Mouse (Mus musculus): ENCODE measurements around the gene Csnk1e.
A peak's percentile ranks its signal among the peaks of the same experiment; 100 is the strongest.

The Csnk1e gene

GRCm38 (mm10) chr15:79443856-79444410, 11.4 kb downstream of the Csnk1e start:
- DNase-seq (ENCODE audit: low read depth, low spot score): no peak

DNA sequence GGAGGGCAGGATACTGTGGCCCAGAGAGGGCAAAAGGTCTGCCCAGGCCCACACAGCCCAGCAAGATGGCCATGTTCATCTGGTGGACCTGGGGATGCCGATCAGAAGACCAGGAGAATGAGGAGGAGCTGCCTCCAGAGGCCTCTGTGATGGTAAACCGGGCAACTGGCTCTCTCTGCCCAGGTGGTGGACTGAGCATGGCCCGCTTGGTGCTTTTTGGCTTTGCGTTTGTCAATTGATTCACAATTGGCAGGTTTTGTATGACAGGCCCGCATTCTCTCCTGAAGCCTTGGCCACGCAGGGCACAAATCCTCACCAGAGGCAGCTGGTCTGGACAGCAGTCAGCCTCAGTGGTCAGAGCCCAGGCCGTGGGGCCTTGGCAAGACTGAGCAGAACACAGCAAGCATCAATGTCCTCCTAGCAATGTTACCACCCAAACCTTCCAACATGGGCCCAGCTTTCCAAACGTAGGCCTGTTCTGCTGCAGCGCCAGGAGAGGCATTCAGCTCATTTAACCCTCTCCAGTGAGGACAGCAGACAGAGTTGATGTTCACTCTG, 12.3 kb downstream of the Csnk1e start:
- no peak for DNase-seq (ENCODE audit: low read depth, low spot score)

- DNase-seq (ENCODE audit: low read depth, low spot score): no peak
Observed at GRCm38 (mm10) chr15:79442257-79442611, 13.1 kb downstream of the Csnk1e start.

DNA sequence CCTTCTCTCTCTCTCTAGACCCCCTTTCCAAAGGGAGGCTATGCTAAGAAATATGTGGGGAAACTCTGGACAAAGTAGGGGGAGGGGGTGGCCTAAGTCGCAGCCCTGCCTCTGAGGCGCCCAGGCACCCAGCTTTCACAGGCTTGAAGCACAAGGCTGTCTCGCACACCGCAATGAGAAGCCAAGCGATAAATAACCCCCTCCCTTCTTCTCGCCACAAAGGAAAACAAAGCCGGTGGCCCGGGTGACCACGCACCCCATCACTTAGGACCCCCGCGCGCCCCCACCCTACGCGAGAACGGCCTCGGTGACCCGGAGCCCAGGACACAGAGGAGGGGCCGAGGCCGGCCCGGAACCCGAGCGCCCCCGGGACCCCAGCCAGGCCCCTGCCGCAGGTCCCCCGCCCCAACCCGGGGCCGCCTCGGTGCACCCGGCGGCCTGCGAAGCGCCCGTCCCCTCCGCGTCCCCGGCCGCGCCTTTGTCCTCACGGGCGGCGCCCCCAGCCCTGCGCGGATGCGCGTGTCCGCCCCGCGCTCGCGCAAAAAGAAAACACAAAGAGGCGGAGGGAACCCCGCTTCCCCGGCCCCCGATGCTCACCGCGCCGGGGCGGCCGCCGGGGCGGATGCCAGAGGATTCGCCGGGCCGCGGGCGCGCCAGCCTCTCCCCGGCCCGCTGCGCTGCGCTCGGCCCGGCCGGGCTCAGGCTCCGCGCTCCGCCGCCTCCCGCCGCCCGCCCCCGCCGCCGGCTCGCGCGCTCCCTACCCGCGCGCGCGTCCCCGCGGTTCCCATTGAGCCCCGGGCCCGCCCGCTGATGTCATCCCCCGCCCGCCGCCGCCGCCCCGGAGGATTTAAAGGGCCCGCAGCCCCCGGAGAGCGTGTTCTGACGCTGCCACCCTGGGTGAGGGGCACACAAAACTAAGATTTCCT, 13.8 kb downstream of the Csnk1e start:
- DNase-seq (ENCODE audit: low read depth, low spot score): peak; percentile 79

DNA sequence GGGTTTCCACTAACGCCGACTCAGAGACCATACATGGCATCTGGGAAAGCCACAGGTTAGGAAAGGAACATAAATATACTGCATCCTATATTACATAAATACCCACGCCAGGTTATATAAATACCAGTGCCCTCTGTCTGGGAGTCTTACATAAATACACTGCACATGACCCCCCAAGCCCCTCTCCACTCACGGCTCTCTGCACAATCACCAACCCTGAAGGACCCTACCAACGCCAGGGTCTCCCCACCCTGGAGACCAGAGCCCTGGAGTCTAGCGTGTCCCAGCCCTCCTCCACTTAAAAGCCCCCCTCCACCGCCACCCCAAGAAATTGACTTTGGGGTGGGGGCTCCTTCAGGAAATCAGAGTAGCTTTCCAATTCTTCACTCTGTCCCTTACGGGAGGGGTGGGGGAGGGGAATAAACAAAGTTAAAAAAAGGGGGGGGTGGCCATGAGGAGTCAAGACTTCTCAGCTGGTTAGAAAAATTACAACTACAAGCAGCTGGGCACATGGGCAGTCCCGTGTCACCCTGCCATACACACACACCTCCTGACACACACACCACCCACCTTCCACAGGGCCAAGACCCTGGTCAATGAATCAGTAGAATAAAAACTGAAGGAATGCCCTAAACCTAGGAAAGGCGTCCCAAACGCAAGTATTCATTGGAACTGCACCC, 14.6 kb downstream of the Csnk1e start:
- peak; percentile 30 for DNase-seq (ENCODE audit: low read depth, low spot score)

DNA sequence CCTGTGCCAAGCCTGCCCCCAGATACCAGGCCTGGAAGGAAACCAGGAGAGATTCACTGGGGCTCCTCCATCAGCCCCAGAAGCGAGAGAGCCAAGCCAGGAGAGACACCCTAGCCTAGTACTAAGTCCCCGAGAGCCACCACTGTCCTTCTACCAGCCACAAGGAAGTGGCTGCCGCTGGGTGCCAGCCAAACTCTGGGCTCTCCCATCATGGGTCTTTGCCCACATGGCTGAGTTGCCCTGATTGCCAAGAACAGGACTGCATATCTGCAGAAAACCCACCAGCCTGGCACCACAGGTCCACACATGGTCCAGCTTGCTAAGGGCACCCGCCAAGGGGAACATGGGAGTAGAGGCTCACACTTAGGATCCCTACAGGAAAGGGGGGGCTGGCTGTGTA, 15.1 kb downstream of the Csnk1e start:
- no peak for DNase-seq (ENCODE audit: low read depth, low spot score)

GRCm38 (mm10) chr15:79439386-79439785, 16.0 kb downstream of the Csnk1e start:
- DNase-seq (ENCODE audit: low read depth, low spot score): no peak

GRCm38 (mm10) chr15:79438816-79439215, 16.6 kb downstream of the Csnk1e start:
- DNase-seq (ENCODE audit: low read depth, low spot score): no peak

- no peak for DNase-seq (ENCODE audit: low read depth, low spot score)
Observed at GRCm38 (mm10) chr15:79438209-79438810, 17.1 kb downstream of the Csnk1e start.

- DNase-seq (ENCODE audit: low read depth, low spot score): no peak
Observed at GRCm38 (mm10) chr15:79437541-79438208, 17.7 kb downstream of the Csnk1e start.

DNA sequence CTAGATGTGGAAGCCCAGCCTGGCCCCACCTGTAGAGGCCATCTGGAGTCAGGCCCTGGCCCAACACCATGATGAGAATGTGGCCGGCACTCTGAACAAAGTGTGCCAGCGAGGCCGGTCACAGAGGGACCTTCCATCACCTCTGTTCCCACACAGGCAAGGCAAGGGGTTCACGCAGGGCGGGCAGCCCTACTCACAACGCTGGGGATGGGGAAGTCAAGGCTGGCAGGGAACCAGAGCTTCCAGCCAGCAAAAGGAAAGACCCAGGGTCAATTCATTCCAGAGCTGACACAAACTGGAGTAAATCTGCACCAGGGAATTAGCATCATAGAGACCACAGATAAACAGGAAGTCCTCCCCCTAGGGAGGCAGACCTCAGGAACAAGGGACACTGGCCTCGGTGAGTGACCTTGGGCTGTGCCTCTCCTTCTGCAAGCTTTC, 18.9 kb downstream of the Csnk1e start:
- no peak for DNase-seq (ENCODE audit: low read depth, low spot score)

- no peak for DNase-seq (ENCODE audit: low read depth, low spot score)
Observed at GRCm38 (mm10) chr15:79435191-79435671, 20.1 kb downstream of the Csnk1e start.

DNA sequence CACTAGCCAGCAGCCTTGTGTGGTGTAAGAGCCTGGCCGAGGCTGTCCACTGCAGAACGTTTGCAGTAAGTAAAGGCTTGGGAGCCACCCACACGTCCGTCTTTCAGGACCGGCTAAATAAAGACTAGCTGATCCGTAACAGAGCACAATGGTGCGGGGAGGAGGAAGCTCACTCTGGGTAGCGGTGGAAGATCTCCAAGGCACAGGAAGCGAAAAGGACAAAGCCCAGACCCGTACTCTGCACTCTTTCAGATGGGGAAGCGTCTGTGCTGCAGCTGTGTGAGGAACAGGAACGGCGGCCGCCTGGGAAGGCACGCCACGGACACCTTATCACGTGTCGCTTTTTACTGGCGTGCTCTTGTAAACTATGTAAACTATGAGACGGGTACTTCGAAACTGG, 22.5 kb downstream of the Csnk1e start:
- no peak for DNase-seq (ENCODE audit: low read depth, low spot score)

DNA sequence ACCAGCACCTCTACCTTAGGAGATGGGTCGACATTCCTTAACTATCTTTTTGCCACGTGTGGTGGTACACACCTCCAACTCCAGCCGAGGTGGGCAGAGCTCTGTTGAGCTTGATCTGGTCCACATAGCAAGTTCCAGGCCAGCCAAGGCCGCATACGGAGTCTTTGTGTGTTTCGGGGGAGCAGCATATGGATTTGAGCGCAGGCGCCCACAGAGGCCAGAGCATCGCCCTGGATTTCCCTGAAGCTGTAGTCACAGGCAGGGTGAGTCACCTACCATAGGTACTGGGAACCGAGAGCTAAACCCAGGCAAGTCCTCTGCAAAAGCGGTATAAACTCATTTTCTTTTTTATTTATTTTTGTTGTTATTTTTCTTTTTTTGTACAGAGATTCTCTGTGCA, 23.0 kb downstream of the Csnk1e start:
- no peak for DNase-seq (ENCODE audit: low read depth, low spot score)

- DNase-seq (ENCODE audit: low read depth, low spot score): no peak
Observed at GRCm38 (mm10) chr15:79431925-79432324, 23.4 kb downstream of the Csnk1e start.

DNA sequence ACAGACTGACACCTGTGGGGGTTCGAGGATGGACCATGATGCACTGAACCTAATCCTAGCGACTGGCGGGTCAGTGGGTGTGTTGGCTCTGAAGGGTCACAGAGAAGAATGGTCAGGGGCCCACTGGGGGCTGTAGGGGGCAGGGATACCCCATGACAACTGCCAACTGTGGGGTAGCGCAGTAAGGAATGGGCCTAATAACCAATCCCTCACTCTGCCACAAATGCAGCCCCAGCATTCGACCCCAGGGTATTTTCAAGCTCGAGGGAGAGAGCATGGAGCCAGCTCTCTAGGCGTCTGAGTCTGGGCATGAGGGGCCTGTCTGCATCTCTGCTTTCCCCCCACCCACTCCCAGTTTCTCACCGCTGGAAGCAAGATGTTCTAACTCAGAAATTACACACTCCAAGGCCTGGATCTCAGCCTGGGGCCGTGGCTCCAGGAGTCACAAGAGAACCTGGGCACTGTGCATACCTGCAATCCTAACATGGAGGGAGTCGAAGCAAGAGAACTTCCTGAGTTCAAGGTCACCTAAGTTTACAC, 24.8 kb downstream of the Csnk1e start:
- no peak for DNase-seq (ENCODE audit: low read depth, low spot score)

GRCm38 (mm10) chr15:79429994-79430393, 25.4 kb downstream of the Csnk1e start:
- DNase-seq (ENCODE audit: low read depth, low spot score): no peak

DNA sequence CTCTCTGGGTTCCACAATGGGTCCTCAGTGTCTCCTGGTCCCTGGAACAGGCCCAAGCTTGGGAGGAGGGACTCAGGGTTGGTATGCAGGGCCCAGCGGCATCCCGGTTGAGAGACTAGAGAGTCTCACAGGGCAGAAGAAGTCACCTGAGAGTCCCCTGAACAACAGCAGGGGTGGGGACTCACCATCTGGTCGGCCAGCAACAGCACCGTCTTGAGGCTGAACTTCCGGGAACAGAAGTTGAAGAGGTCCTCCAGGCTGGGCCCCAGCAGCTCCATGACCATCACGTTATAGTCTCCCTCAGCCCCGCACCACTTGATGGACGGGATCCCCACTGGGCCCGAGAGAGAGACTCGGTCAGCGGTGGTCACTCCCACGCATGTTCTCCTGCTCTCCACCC, 25.8 kb downstream of the Csnk1e start:
- DNase-seq (ENCODE audit: low read depth, low spot score): no peak

- DNase-seq (ENCODE audit: low read depth, low spot score): no peak
Observed at GRCm38 (mm10) chr15:79428616-79429015, 26.8 kb downstream of the Csnk1e start.

- DNase-seq (ENCODE audit: low read depth, low spot score): no peak
Observed at GRCm38 (mm10) chr15:79427516-79427915, 27.9 kb downstream of the Csnk1e start.

DNA sequence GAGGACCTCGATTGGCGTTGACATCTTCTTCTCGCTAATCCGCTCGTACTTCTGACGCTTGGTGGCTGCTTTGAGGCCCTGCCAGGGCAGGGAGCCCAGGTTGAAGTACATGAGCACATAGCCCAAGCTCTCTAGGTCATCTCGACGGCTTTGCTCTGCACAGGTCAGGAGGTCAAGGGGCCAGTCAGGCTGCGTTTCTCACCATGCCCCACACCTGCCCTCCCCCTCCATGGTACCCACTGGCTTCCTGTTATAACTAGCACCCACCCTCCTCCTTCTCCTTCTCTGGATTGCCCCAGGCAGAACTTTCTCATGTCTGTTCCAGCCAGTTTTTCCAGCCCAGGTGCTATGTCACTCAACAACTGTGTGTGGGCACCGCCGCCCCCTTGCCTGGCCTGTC, 29.9 kb downstream of the Csnk1e start:
- no peak for DNase-seq (ENCODE audit: low read depth, low spot score)

Measured in CD4-positive, CD25-positive, alpha-beta regulatory T cell, adult 2 months (primary cell).